Mouse (Mus musculus) hindbrain, embryonic 16.5 days (tissue): ENCODE results near the gene Shroom3. TPM values are rescaled to one million over a fixed set of nuclear protein-coding genes. Genes with fewer than 3 reads are reported as not detected.
A peak's percentile ranks its signal among the peaks of the same experiment; 100 is the strongest.

Source experiments
- ATAC-seq: fragments of 200-750 bp; cut with Nextera tagmentation; 2 replicates; pipeline ENCODE4 v1.8.0; 2017; ENCODE audit warnings: moderate TSS enrichment, moderate library complexity
- H3K27ac ChIP-seq: fragments of 300-500 bp; sonication (generic); 2 replicates; pipeline ENCODE4 v1.5.1; 2014; ENCODE audit warnings: low read depth, mild to moderate bottlenecking, control low read depth, low read length, moderate library complexity
- H3K27me3 ChIP-seq: fragments of 300-500 bp; sonication (generic); replicated peaks from 2 replicates; pipeline ENCODE4 v1.6.1; 2014; ENCODE audit warnings: low read length; ENCODE audit not compliant: control insufficient read depth, insufficient read depth
- H3K36me3 ChIP-seq: fragments of 300-500 bp; sonication (generic); 2 replicates; pipeline ENCODE4 v1.6.1; 2014; ENCODE audit warnings: mild to moderate bottlenecking, low read length, moderate library complexity, mixed read lengths; ENCODE audit not compliant: control insufficient read depth, insufficient read depth
- H3K4me1 ChIP-seq: fragments of 300-500 bp; sonication (generic); 2 replicates; pipeline ENCODE4 v1.6.1; 2014; ENCODE audit warnings: low read depth, low read length; ENCODE audit not compliant: control insufficient read depth, insufficient read depth
- H3K4me2 ChIP-seq: fragments of 300-500 bp; sonication (generic); 2 replicates; pipeline ENCODE4 v1.6.1; 2014; ENCODE audit warnings: mild to moderate bottlenecking, low read length, control low read depth, moderate library complexity
- H3K4me3 ChIP-seq: fragments of 300-500 bp; sonication (generic); 2 replicates; pipeline ENCODE4 v1.5.1; 2014; ENCODE audit warnings: mild to moderate bottlenecking, low read length, control low read depth, moderate library complexity
- H3K9ac ChIP-seq: fragments of 300-500 bp; sonication (generic); 2 replicates; pipeline ENCODE4 v1.6.1; 2014; ENCODE audit warnings: low read depth, mild to moderate bottlenecking, control low read depth, low read length, moderate library complexity
- H3K9me3 ChIP-seq: fragments of 300-500 bp; sonication (generic); 2 replicates; pipeline ENCODE4 v1.6.1; 2014; ENCODE audit warnings: mild to moderate bottlenecking, low read length, moderate library complexity; ENCODE audit not compliant: control insufficient read depth
- WGBS: fragments of 180-500 bp; shearing (Covaris S2); extraction: QIAGEN DNeasy Blood & Tissue Kit; methylation state at CpG from one replicate; pipeline ENCODE4 v1.1.7; 2014; 5-methylcytosine and 5-hydroxymethylcytosine counted together
- polyA plus RNA-seq: library from polyadenylated mRNA; unstranded; fragments of >200 nt; fragmentation: Nextera tagmentation; extraction: Ambion mirVana; gene quantifications from 2 replicates; pipeline ENCODE4 v1.2.1, GENCODE M21; 2015

Gene Shroom3
- polyA plus RNA-seq, 1 experiment from 2014 or later, result 1.4 TPM

- Histone ChIP-seq H3K9me3 (no peaks in the 10 kb centered on the region), H3K4me1 (peaks cover 17% of the 10 kb centered on the region), H3K27me3 (no peaks in the 10 kb centered on the region), H3K36me3 (no peaks in the 10 kb centered on the region), H3K4me3 (no peak overlapping the region), H3K4me2 (peak overlapping the region; percentile 22; the same call in 1 of the 2 replicates), H3K27ac (peak overlapping the region; percentile 36), H3K9ac (no peak overlapping the region; the same call in 1 of the 2 replicates)
- 43% methylated on average over 10 of the region's 10 CpGs for WGBS
- ATAC-seq, result peak; percentile 88
These were observed 178.3 kb downstream of the Shroom3 start for GRCm38 (mm10) chr5:92861416-92862112.

DNA sequence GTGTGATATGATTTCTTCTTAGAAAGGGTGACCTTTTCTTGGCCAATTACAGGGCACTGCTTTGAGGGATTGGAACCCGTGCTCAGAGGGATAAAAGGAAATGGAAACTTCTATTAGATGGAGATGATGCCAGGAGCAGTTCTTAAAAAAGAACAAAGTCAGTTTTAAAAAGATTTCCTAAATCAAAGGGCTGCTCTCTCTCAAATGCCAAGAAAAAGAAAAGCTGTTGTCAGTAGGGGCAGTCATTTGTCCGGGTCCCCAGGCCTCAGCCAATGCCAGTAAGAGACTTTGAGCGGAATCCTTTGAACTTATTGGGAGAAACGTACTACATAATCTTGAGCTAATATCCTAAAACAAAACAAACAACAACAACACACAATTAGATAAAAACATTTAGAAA, 181.9 kb downstream of the Shroom3 start:
- Histone ChIP-seq H3K27me3 (no peaks in the 10 kb centered on the region), H3K9me3 (no peaks in the 10 kb centered on the region), H3K4me1 (peaks cover 9% of the 10 kb centered on the region), H3K9ac (no peak overlapping the region), H3K27ac (no peak overlapping the region), H3K4me3 (no peak overlapping the region), H3K36me3 (no peaks in the 10 kb centered on the region), H3K4me2 (no peak overlapping the region)
- no peak for ATAC-seq
- WGBS, result 54% methylated on average over 4 of the region's 4 CpGs

GRCm38 (mm10) chr5:92866546-92866945, 183.3 kb downstream of the Shroom3 start:
- no peaks in the 10 kb centered on the region for H3K9me3 ChIP-seq
- 92% methylated on average over 8 of the region's 8 CpGs for WGBS
- peaks cover 7% of the 10 kb centered on the region for H3K4me1 ChIP-seq
- no peak overlapping the region for H3K9ac ChIP-seq
- H3K4me3 ChIP-seq, result no peak overlapping the region
- no peaks in the 10 kb centered on the region for H3K27me3 ChIP-seq
- H3K4me2 ChIP-seq, result no peak overlapping the region
- no peak for ATAC-seq
- H3K36me3 ChIP-seq, result no peaks in the 10 kb centered on the region
- H3K27ac ChIP-seq, result no peak overlapping the region

GRCm38 (mm10) chr5:92867253-92867652, 184.0 kb downstream of the Shroom3 start:
- WGBS, result 71% methylated on average over 4 of the region's 4 CpGs
- Histone ChIP-seq H3K4me3 (no peak overlapping the region), H3K27ac (no peak overlapping the region), H3K9ac (no peak overlapping the region), H3K4me2 (no peak overlapping the region), H3K27me3 (no peaks in the 10 kb centered on the region), H3K9me3 (no peaks in the 10 kb centered on the region), H3K4me1 (no peaks in the 10 kb centered on the region; the same call in 1 of the 2 replicates), H3K36me3 (no peaks in the 10 kb centered on the region)
- ATAC-seq, result no peak

- WGBS, result 84% methylated on average over 2 of the region's 2 CpGs
- Histone ChIP-seq H3K27me3 (no peaks in the 10 kb centered on the region), H3K4me2 (no peak overlapping the region), H3K36me3 (no peaks in the 10 kb centered on the region), H3K9ac (no peak overlapping the region), H3K27ac (no peak overlapping the region), H3K9me3 (no peaks in the 10 kb centered on the region), H3K4me3 (no peak overlapping the region), H3K4me1 (no peaks in the 10 kb centered on the region)
- ATAC-seq, result no peak
These were observed 185.0 kb downstream of the Shroom3 start for GRCm38 (mm10) chr5:92868231-92868630.

DNA sequence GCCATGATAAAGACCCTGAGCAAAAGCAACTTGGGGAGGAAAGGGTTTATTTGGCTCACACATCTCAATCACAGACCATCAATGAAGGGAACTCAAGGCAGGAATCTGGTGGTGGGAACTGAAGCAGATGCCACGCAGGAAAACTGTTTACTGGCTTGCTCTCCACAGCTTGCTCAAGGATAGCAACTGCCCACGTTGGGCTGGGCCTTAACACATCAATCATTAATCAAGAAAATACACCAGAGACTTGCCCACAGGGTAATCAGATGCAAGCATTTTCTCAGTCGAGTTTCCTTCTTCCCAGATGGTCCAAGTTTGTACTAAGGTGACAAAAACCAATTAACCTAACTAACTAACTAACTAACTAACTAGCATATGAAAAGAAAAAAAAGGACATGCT, 187.8 kb downstream of the Shroom3 start:
- Histone ChIP-seq H3K9ac (no peak overlapping the region), H3K4me1 (no peaks in the 10 kb centered on the region), H3K27me3 (no peaks in the 10 kb centered on the region), H3K36me3 (no peaks in the 10 kb centered on the region), H3K4me2 (no peak overlapping the region), H3K4me3 (no peak overlapping the region), H3K27ac (no peak overlapping the region), H3K9me3 (no peaks in the 10 kb centered on the region)
- 35% methylated on average over 3 of the region's 3 CpGs for WGBS
- no peak for ATAC-seq

- Histone ChIP-seq H3K36me3 (no peaks in the 10 kb centered on the region), H3K4me2 (no peak overlapping the region), H3K27ac (no peak overlapping the region), H3K9ac (no peak overlapping the region), H3K4me3 (no peak overlapping the region), H3K4me1 (no peaks in the 10 kb centered on the region), H3K9me3 (no peaks in the 10 kb centered on the region), H3K27me3 (no peaks in the 10 kb centered on the region)
- ATAC-seq, result no peak
- WGBS, result 68% methylated on average over 4 of the region's 4 CpGs
These were observed 188.9 kb downstream of the Shroom3 start for GRCm38 (mm10) chr5:92872182-92872581.

DNA sequence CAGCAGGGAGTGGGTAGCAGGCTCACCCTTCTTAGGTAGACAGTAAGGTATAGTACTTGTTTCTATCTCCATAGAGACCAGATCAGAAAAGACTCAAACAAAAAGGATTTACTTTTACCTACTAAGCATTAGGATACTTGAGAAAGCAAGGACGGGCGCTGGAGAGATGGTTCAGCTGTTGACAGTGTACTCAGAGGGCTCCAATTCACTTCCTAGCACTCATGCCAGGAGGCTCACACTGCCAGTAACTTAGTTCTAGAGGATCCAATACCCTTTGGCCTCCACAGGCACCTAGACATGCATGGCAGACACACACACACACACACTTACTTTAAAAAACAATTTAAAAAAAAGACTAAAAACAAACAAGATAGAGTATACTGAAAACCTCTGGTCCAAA, 189.8 kb downstream of the Shroom3 start:
- WGBS, result 89% methylated on average over 2 of the region's 2 CpGs
- Histone ChIP-seq H3K9ac (no peak overlapping the region), H3K27me3 (no peaks in the 10 kb centered on the region), H3K4me2 (no peak overlapping the region), H3K4me3 (no peak overlapping the region), H3K9me3 (no peaks in the 10 kb centered on the region), H3K4me1 (no peaks in the 10 kb centered on the region), H3K36me3 (no peaks in the 10 kb centered on the region), H3K27ac (no peak overlapping the region)
- ATAC-seq, result no peak

GRCm38 (mm10) chr5:92873518-92873917, 190.3 kb downstream of the Shroom3 start:
- H3K27ac ChIP-seq, result no peak overlapping the region
- H3K9me3 ChIP-seq, result no peaks in the 10 kb centered on the region
- H3K36me3 ChIP-seq, result no peaks in the 10 kb centered on the region
- ATAC-seq, result no peak
- H3K4me1 ChIP-seq, result no peaks in the 10 kb centered on the region
- no peak overlapping the region for H3K4me3 ChIP-seq
- no peak overlapping the region for H3K9ac ChIP-seq
- no peak overlapping the region for H3K4me2 ChIP-seq
- no peaks in the 10 kb centered on the region for H3K27me3 ChIP-seq
